Mouse (Mus musculus): Measurements from ENCODE around the gene Nr5a2. TPM values are rescaled to one million over a fixed set of nuclear protein-coding genes. Genes with fewer than 3 reads are reported as not detected.

Nr5a2 gene
- polyA plus RNA-seq, 1 experiment from 2014 or later: 0.43 TPM

DNA sequence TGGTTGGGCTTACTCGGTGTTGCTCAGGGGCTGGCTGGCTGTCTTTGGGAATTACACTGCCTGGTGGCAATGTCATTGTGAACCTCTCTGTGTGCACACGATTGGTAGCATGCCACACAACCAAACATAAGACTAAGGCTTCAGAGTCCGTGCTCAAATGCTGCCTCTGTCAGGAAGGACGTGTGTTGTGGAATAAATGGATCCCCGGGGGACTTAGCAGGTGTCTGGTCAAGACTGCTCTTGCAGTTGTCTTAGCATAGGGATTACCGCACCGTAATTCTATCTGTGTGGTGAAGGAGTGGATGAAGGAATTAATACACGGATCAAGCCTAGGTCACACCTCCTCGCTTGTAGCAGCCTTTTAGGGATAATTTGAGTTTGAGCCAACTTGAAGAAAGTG is 32.8 kb downstream of the Nr5a2 start:
- no peaks in the 10 kb centered on the region for H3K36me3 ChIP-seq
- no peak overlapping the region for H3K27ac ChIP-seq
- 58% methylated on average over 9 of the region's 9 CpGs for WGBS
- no peak overlapping the region for H3K9ac ChIP-seq
- no peak overlapping the region for H3K4me3 ChIP-seq
- no peaks in the 10 kb centered on the region for H3K27me3 ChIP-seq
- H3K4me2 ChIP-seq (replicated peaks): no peak overlapping the region
- H3K9me3 ChIP-seq (replicated peaks): no peaks in the 10 kb centered on the region
- no peaks in the 10 kb centered on the region for H3K4me1 ChIP-seq
- no peak for ATAC-seq (ENCODE audit: low FRiP score)

GRCm38 (mm10) chr1:136926026-136926425 is 34.2 kb downstream of the Nr5a2 start:
- Histone ChIP-seq H3K27ac (no peak overlapping the region), H3K9me3 (replicated peaks) (no peaks in the 10 kb centered on the region), H3K4me2 (replicated peaks) (no peak overlapping the region), H3K4me3 (no peak overlapping the region), H3K9ac (no peak overlapping the region), H3K27me3 (no peaks in the 10 kb centered on the region), H3K4me1 (no peaks in the 10 kb centered on the region), H3K36me3 (no peaks in the 10 kb centered on the region)
- 6% methylated on average over 3 of the region's 3 CpGs for WGBS
- ATAC-seq (ENCODE audit: low FRiP score): no peak

DNA sequence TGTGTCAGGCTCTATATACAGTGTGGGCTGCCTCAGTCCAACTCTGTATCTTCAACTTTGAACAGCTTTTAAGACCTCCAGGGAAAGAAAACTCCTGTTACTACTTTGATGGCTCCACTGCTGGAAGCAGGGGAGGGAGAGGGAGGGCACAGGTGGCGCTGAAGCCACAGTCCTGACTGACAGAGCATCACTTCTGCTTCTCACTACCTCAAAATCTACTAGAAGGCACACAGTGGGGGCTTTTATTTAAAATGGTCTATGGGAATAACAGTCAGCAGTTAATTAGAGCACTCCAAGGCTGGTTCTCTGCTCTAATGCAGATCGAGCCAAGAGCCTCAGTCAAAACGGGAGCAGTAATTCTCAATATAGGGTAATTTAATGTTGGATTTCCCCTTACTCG is 40.2 kb downstream of the Nr5a2 start:
- Histone ChIP-seq H3K4me1 (no peaks in the 10 kb centered on the region), H3K4me2 (replicated peaks) (no peak overlapping the region), H3K36me3 (no peaks in the 10 kb centered on the region), H3K9me3 (replicated peaks) (no peaks in the 10 kb centered on the region), H3K27ac (no peak overlapping the region), H3K9ac (no peak overlapping the region), H3K27me3 (no peaks in the 10 kb centered on the region), H3K4me3 (no peak overlapping the region)
- ATAC-seq (ENCODE audit: low FRiP score): no peak
- WGBS: 88% methylated on average over 4 of the region's 4 CpGs

- no peaks in the 10 kb centered on the region for H3K36me3 ChIP-seq
- no peaks in the 10 kb centered on the region for H3K9me3 ChIP-seq (replicated peaks)
- no peak overlapping the region for H3K9ac ChIP-seq
- WGBS: 74% methylated on average over 9 of the region's 9 CpGs
- no peaks in the 10 kb centered on the region for H3K27me3 ChIP-seq
- no peak overlapping the region for H3K4me2 ChIP-seq (replicated peaks)
- no peak overlapping the region for H3K27ac ChIP-seq
- no peak for ATAC-seq (ENCODE audit: low FRiP score)
- H3K4me3 ChIP-seq: no peak overlapping the region
- no peaks in the 10 kb centered on the region for H3K4me1 ChIP-seq
These were observed 41.5 kb downstream of the Nr5a2 start for GRCm38 (mm10) chr1:136918791-136919190.

GRCm38 (mm10) chr1:136915438-136915837 is 44.8 kb downstream of the Nr5a2 start:
- H3K27ac ChIP-seq: no peak overlapping the region
- ATAC-seq (ENCODE audit: low FRiP score): no peak
- no peaks in the 10 kb centered on the region for H3K27me3 ChIP-seq
- 56% methylated on average over 11 of the region's 11 CpGs for WGBS
- no peak overlapping the region for H3K4me3 ChIP-seq
- H3K4me1 ChIP-seq: no peaks in the 10 kb centered on the region
- H3K9ac ChIP-seq: no peak overlapping the region
- H3K4me2 ChIP-seq (replicated peaks): no peak overlapping the region
- no peaks in the 10 kb centered on the region for H3K9me3 ChIP-seq (replicated peaks)
- no peaks in the 10 kb centered on the region for H3K36me3 ChIP-seq

DNA sequence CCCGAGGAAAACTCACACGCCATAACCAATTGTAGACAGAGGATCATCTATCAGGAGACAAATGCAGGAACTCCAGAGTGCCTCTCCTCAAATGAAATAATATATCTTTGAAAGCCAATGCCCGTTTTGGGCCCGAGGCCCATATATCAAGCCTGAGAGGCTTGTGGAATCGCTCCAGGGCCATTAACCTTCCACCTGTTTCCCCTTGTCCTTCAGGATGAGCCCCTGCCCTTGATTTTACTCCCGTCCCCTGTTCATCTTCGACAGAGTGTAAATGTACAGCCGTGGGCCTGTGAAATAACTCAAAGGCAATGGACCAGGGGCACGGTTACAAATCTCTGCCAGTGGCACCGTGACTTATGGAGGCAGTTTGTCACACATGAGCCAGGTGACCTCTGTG is 48.3 kb downstream of the Nr5a2 start:
- ATAC-seq (ENCODE audit: low FRiP score): no peak
- H3K4me3 ChIP-seq: no peak overlapping the region
- 75% methylated on average over 10 of the region's 10 CpGs for WGBS
- no peak overlapping the region for H3K4me2 ChIP-seq (replicated peaks)
- H3K4me1 ChIP-seq: no peaks in the 10 kb centered on the region; the same call in 1 of the 2 replicates
- no peak overlapping the region for H3K27ac ChIP-seq
- H3K9me3 ChIP-seq (replicated peaks): no peaks in the 10 kb centered on the region
- H3K9ac ChIP-seq: no peak overlapping the region
- no peaks in the 10 kb centered on the region for H3K27me3 ChIP-seq
- H3K36me3 ChIP-seq: no peaks in the 10 kb centered on the region

DNA sequence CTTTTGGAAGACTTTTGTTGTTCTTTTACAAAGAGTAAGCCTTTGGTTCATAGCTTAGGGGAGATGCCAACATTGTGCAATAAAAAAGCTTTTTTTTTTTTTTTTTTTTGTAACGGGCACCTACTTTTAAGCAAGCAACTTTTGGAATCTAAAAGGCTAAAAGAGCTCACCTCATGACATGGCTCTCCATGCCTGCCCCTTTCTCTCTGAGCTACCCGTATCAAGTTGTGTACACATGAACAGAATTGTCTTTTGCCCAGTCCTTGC is 48.7 kb downstream of the Nr5a2 start:
- Histone ChIP-seq H3K27ac (no peak overlapping the region), H3K36me3 (no peaks in the 10 kb centered on the region), H3K27me3 (no peaks in the 10 kb centered on the region), H3K9ac (no peak overlapping the region), H3K4me3 (no peak overlapping the region), H3K4me2 (replicated peaks) (no peak overlapping the region), H3K9me3 (replicated peaks) (no peaks in the 10 kb centered on the region), H3K4me1 (no peaks in the 10 kb centered on the region; the same call in 1 of the 2 replicates)
- WGBS: 79% methylated on average over 2 of the region's 2 CpGs
- ATAC-seq (ENCODE audit: low FRiP score): no peak

DNA sequence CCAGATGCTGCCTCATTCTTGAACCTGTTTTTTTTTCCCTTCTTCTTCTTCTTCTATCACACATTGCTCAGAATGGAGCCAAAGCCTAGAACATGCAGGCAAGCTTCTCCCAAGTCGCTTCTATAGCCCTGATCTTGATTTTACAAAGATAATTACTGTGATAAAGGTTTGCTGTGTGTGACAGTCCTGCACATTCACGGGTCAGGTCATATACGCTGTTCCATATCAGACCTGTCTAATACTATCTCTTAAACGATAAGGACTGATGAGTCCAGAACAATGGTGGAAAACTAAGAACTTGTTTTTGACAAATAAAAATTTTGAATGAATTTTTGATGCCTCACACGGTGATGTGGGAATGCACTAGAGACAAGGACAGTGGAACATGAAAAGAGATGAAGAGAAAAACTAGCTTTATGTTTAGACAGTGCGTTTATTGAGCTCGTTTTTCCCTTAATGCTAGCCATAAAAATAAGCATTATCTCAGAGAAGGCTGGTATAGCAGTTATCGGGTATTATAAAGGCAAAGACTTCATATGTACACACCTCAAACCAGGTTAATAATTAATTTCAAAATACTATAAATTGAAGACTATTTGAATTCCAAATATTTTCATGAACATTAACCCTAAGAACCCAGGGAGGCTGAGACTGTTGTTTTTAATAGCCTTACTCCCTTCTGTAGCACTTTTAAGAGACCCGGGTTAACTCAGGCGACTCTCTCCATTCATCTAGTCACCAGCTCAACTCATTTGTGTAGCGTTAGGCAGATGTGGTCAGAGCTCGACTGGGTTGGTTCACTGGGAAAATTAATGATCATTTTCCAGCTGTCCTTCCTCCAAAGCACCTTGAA is 49.3 kb downstream of the Nr5a2 start:
- Histone ChIP-seq H3K27ac (no peak overlapping the region), H3K27me3 (no peaks in the 10 kb centered on the region), H3K4me1 (no peaks in the 10 kb centered on the region; the same call in 1 of the 2 replicates), H3K9ac (no peak overlapping the region), H3K9me3 (replicated peaks) (no peaks in the 10 kb centered on the region), H3K4me2 (replicated peaks) (no peak overlapping the region), H3K4me3 (no peak overlapping the region), H3K36me3 (no peaks in the 10 kb centered on the region)
- no peak for ATAC-seq (ENCODE audit: low FRiP score)
- 86% methylated on average over 12 of the region's 12 CpGs for WGBS

DNA sequence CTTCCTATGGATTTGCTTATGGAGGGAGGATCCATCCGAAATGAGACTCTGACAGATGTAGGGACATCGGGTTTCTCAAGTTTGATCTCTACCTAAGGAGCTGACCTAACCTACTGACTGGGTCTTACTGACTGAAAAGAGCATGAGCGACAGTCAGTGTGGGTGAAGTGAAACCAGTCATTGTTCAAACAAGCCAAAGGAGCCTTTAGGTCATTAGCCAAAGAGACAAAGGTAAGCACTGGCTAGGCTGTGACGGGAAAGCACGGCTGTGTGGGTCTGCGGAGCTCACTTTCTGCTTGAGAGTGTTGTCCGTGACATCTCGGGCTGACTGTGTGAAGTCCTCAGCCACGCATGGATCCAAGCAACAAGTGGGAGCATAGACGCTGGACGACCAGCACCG is 50.1 kb downstream of the Nr5a2 start:
- 84% methylated on average over 12 of the region's 12 CpGs for WGBS
- no peak for ATAC-seq (ENCODE audit: low FRiP score)
- no peak overlapping the region for H3K4me2 ChIP-seq (replicated peaks)
- H3K27ac ChIP-seq: no peak overlapping the region
- no peaks in the 10 kb centered on the region; the same call in 1 of the 2 replicates for H3K4me1 ChIP-seq
- H3K4me3 ChIP-seq: no peak overlapping the region
- no peak overlapping the region for H3K9ac ChIP-seq
- H3K36me3 ChIP-seq: no peaks in the 10 kb centered on the region
- no peaks in the 10 kb centered on the region for H3K9me3 ChIP-seq (replicated peaks)
- H3K27me3 ChIP-seq: no peaks in the 10 kb centered on the region

GRCm38 (mm10) chr1:136909494-136910037 is 50.7 kb downstream of the Nr5a2 start:
- 79% methylated on average over 6 of the region's 6 CpGs for whole genome bisulfite sequencing
- no peak for ATAC-seq (ENCODE audit: low FRiP score)

GRCm38 (mm10) chr1:136898130-136898529 is 62.1 kb downstream of the Nr5a2 start:
- Histone ChIP-seq H3K4me2 (replicated peaks) (no peak overlapping the region), H3K36me3 (no peaks in the 10 kb centered on the region), H3K9me3 (replicated peaks) (peaks cover 6% of the 10 kb centered on the region; the same call in 1 of the 2 replicates), H3K4me1 (no peaks in the 10 kb centered on the region), H3K9ac (no peak overlapping the region), H3K27ac (no peak overlapping the region), H3K4me3 (no peak overlapping the region), H3K27me3 (no peaks in the 10 kb centered on the region)
- ATAC-seq (ENCODE audit: low FRiP score): no peak
- WGBS: 90% methylated on average over 4 of the region's 4 CpGs

More at GRCm38 (mm10) chr1:136909494-136910037, 50.7 kb downstream of the Nr5a2 start:
- Histone ChIP-seq H3K27me3 (no peaks in the 10 kb centered on the region), H3K4me3 (no peak overlapping the region), H3K9ac (no peak overlapping the region), H3K27ac (no peak overlapping the region), H3K4me1 (no peaks in the 10 kb centered on the region; the same call in 1 of the 2 replicates), H3K9me3 (replicated peaks) (no peaks in the 10 kb centered on the region), H3K4me2 (replicated peaks) (no peak overlapping the region), H3K36me3 (no peaks in the 10 kb centered on the region)

DNA sequence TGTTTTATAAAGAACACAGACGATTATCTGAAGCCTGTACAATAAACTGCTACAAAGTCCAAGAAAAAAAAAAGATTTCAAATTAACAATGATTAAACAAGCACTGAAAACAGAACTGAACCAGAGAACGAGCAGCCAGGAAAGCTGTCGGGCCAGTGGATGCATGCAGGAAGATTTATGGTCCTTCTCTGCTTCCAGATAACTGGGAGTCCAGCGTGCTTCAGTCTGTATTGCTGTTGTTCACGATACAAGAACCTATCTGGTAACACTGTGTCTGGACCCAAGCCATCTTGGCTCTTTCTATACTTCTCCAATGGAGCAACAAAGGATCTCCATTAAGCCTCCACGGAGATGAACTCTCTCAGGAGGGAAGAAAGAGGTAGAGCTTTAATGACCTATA is 63.9 kb downstream of the Nr5a2 start:
- Histone ChIP-seq H3K36me3 (no peaks in the 10 kb centered on the region), H3K4me3 (no peak overlapping the region), H3K27ac (no peak overlapping the region), H3K4me2 (replicated peaks) (no peak overlapping the region), H3K9ac (no peak overlapping the region), H3K27me3 (no peaks in the 10 kb centered on the region), H3K4me1 (no peaks in the 10 kb centered on the region), H3K9me3 (replicated peaks) (peaks cover 3% of the 10 kb centered on the region; the same call in 1 of the 2 replicates)
- no peak for ATAC-seq (ENCODE audit: low FRiP score)
- WGBS: 80% methylated on average over 6 of the region's 6 CpGs

GRCm38 (mm10) chr1:136895877-136896276 is 64.4 kb downstream of the Nr5a2 start:
- Histone ChIP-seq H3K4me2 (replicated peaks) (no peak overlapping the region), H3K36me3 (no peaks in the 10 kb centered on the region), H3K27me3 (no peaks in the 10 kb centered on the region), H3K9me3 (replicated peaks) (no peaks in the 10 kb centered on the region), H3K4me1 (no peaks in the 10 kb centered on the region), H3K27ac (no peak overlapping the region), H3K9ac (no peak overlapping the region), H3K4me3 (no peak overlapping the region)
- ATAC-seq (ENCODE audit: low FRiP score): no peak
- 92% methylated on average over 8 of the region's 8 CpGs for WGBS

All from hindbrain, embryonic 12.5 days (tissue).